Mouse (Mus musculus): Measurements from ENCODE around the gene Dock4. TPM values are rescaled to one million over a fixed set of nuclear protein-coding genes. Genes with fewer than 3 reads are reported as not detected.
A peak's percentile ranks its signal among the peaks of the same experiment; 100 is the strongest.

Gene Dock4
- total and polyA plus RNA-seq, 2 experiments from 2014 or later: 15.5 to 28.6 TPM

- no peaks in the 10 kb centered on the region for H3K36me3 ChIP-seq (ENCODE audit: insufficient read depth, low read length)
- TF ChIP-seq CTCF (IDR thresholded peaks at IDR 0.05): no peak
- ATAC-seq (ENCODE audit: low FRiP score) (no peak), DNase-seq (ENCODE audit: low spot score) (no peak)
- H3K9ac ChIP-seq (replicated peaks; ENCODE audit: low read length, poor library complexity, severe bottlenecking): no peak overlapping the region
- H3K9me3 ChIP-seq (ENCODE audit: low read length): no peaks in the 10 kb centered on the region
- no peak overlapping the region for H3K4me3 ChIP-seq (ENCODE audit: low read depth, low read length)
- 0 out of 2 replicates have a peak overlapping the region, but pooled peaks have one; percentile 9 for H3K4me2 ChIP-seq (ENCODE audit: low read depth, low read length, poor library complexity, severe bottlenecking)
- H3K27me3 ChIP-seq (ENCODE audit: insufficient read depth, low read length): no peaks in the 10 kb centered on the region
- 82% methylated on average over 9 of the region's 9 CpGs for WGBS
- H3K27ac ChIP-seq (ENCODE audit: low read depth, low read length): no peak overlapping the region
- H3K4me1 ChIP-seq (ENCODE audit: insufficient read depth, low read length): peaks cover 5% of the 10 kb centered on the region; the same call in 1 of the 2 replicates
Observed at GRCm38 (mm10) chr12:40449119-40449795, 3.5 kb downstream of the Dock4 start.

GRCm38 (mm10) chr12:40456517-40456916 lies 10.8 kb downstream of the Dock4 start:
- Histone ChIP-seq H3K4me1 (ENCODE audit: insufficient read depth, low read length) (peaks cover 7% of the 10 kb centered on the region; the same call in 1 of the 2 replicates), H3K4me3 (ENCODE audit: low read depth, low read length) (no peak overlapping the region), H3K27me3 (ENCODE audit: insufficient read depth, low read length) (no peaks in the 10 kb centered on the region), H3K9me3 (ENCODE audit: low read length) (no peaks in the 10 kb centered on the region), H3K9ac (replicated peaks; ENCODE audit: low read length, poor library complexity, severe bottlenecking) (no peak overlapping the region), H3K4me2 (ENCODE audit: low read depth, low read length, poor library complexity, severe bottlenecking) (no peak overlapping the region), H3K36me3 (ENCODE audit: insufficient read depth, low read length) (no peaks in the 10 kb centered on the region), H3K27ac (ENCODE audit: low read depth, low read length) (no peak overlapping the region)
- ATAC-seq (ENCODE audit: low FRiP score) (no peak), DNase-seq (ENCODE audit: low spot score) (no peak)
- TF ChIP-seq CTCF (IDR thresholded peaks at IDR 0.05): no peak
- 93% methylated on average over 2 of the region's 2 CpGs for WGBS

DNA sequence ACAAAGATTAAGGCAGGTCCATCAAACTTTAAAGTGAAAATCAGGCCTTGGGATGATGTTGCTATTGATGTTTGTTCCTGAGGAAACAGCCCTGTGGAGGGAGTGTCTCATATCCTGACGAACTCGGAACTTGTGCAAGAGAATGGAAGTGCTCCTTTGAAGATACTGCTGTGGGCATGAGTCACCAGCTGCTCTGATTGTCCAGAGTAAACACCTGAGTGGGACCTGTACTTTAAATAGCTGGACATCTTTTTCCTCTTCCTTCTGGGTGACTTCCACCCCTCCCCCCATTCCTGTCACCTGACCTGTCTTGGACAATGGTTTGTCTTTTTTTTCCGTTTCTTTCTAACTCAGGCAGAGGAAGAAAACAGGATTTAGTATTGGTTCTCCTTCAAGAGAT lies 13.2 kb downstream of the Dock4 start:
- 78% methylated on average over 3 of the region's 3 CpGs for WGBS
- ATAC-seq (ENCODE audit: low FRiP score): no peak
- H3K27me3 ChIP-seq (ENCODE audit: insufficient read depth, low read length): no peaks in the 10 kb centered on the region
- no peaks in the 10 kb centered on the region for H3K36me3 ChIP-seq (ENCODE audit: insufficient read depth, low read length)
- no peaks in the 10 kb centered on the region for H3K9me3 ChIP-seq (ENCODE audit: low read length)
- no peak overlapping the region for H3K27ac ChIP-seq (ENCODE audit: low read depth, low read length)
- H3K9ac ChIP-seq (replicated peaks; ENCODE audit: low read length, poor library complexity, severe bottlenecking): no peak overlapping the region
- no peak for TF ChIP-seq CTCF (IDR thresholded peaks at IDR 0.05)
- no peak overlapping the region for H3K4me2 ChIP-seq (ENCODE audit: low read depth, low read length, poor library complexity, severe bottlenecking)
- DNase-seq (ENCODE audit: low spot score): no peak
- no peak overlapping the region for H3K4me3 ChIP-seq (ENCODE audit: low read depth, low read length)
- H3K4me1 ChIP-seq (ENCODE audit: insufficient read depth, low read length): peaks cover 11% of the 10 kb centered on the region; the same call in 1 of the 2 replicates

GRCm38 (mm10) chr12:40459673-40460265 lies 14.0 kb downstream of the Dock4 start:
- DNase-seq (ENCODE audit: low spot score) (no peak), ATAC-seq (ENCODE audit: low FRiP score) (0 out of 2 replicates have a peak, but pooled peaks have one; percentile 31)
- Histone ChIP-seq H3K36me3 (ENCODE audit: insufficient read depth, low read length) (no peaks in the 10 kb centered on the region), H3K4me2 (ENCODE audit: low read depth, low read length, poor library complexity, severe bottlenecking) (no peak overlapping the region), H3K4me1 (ENCODE audit: insufficient read depth, low read length) (peaks cover 15% of the 10 kb centered on the region; the same call in 1 of the 2 replicates), H3K27me3 (ENCODE audit: insufficient read depth, low read length) (no peaks in the 10 kb centered on the region), H3K27ac (ENCODE audit: low read depth, low read length) (0 out of 2 replicates have a peak overlapping the region, but pooled peaks have one; percentile 12), H3K9ac (replicated peaks; ENCODE audit: low read length, poor library complexity, severe bottlenecking) (no peak overlapping the region), H3K9me3 (ENCODE audit: low read length) (no peaks in the 10 kb centered on the region), H3K4me3 (ENCODE audit: low read depth, low read length) (no peak overlapping the region)
- no peak for TF ChIP-seq CTCF (IDR thresholded peaks at IDR 0.05)
- WGBS: 74% methylated on average over 6 of the region's 6 CpGs

DNA sequence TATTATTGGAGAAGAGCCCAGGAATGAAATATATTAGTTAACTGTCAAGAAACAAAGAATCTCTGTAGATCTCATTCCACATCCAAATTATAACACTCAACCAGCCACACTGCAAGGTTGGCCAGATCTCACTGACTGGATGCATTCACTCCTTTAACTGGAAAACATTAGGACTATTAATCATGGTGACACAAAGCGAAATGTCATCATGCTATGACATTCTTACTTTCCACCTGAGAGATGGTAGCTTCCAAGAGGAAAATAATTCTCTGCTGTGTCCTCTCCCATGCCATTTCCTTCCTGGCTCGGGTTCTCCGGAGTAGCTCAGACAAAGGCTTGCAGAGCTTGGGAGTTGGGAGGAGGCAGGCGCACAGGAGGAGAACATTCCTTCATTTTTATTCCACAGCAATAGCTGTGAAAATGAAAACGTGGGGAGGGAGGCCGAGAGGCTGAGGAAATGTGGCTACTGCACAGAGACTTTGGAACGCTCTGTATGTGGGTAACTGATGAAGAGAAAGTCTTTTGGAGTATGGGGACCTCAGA lies 17.0 kb downstream of the Dock4 start:
- peaks cover 17% of the 10 kb centered on the region; the same call in 1 of the 2 replicates for H3K4me1 ChIP-seq (ENCODE audit: insufficient read depth, low read length)
- no peak overlapping the region for H3K4me3 ChIP-seq (ENCODE audit: low read depth, low read length)
- no peak for TF ChIP-seq CTCF (IDR thresholded peaks at IDR 0.05)
- no peaks in the 10 kb centered on the region for H3K9me3 ChIP-seq (ENCODE audit: low read length)
- no peak for DNase-seq (ENCODE audit: low spot score)
- ATAC-seq (ENCODE audit: low FRiP score): no peak
- peak overlapping the region; percentile 38 for H3K27ac ChIP-seq (ENCODE audit: low read depth, low read length)
- no peaks in the 10 kb centered on the region for H3K27me3 ChIP-seq (ENCODE audit: insufficient read depth, low read length)
- no peak overlapping the region for H3K9ac ChIP-seq (replicated peaks; ENCODE audit: low read length, poor library complexity, severe bottlenecking)
- H3K4me2 ChIP-seq (ENCODE audit: low read depth, low read length, poor library complexity, severe bottlenecking): peak overlapping the region; percentile 12; the same call in 1 of the 2 replicates
- WGBS: 33% methylated on average over 7 of the region's 7 CpGs
- no peaks in the 10 kb centered on the region for H3K36me3 ChIP-seq (ENCODE audit: insufficient read depth, low read length)

DNA sequence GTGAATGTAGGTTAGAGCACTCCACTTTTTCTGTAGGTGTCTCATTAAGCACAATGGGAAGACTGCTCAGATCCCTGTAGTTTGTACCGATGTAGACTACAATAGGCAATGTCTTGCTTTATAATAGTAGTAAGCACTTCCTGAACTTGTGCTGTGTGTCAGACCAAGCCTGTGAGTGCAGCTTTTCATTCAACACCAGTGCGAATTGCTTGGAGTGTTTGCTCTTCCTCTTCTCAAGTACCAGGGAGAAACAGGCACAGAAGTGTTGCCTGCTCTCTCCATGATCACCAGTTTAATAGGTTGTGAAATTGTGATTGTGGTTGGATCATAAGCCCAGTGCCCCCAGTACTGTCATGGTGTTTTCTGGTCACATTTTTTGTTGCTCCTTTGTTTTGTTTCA lies 18.1 kb downstream of the Dock4 start:
- Histone ChIP-seq H3K4me2 (ENCODE audit: low read depth, low read length, poor library complexity, severe bottlenecking) (no peak overlapping the region), H3K9ac (replicated peaks; ENCODE audit: low read length, poor library complexity, severe bottlenecking) (no peak overlapping the region), H3K27me3 (ENCODE audit: insufficient read depth, low read length) (no peaks in the 10 kb centered on the region), H3K4me3 (ENCODE audit: low read depth, low read length) (no peak overlapping the region), H3K36me3 (ENCODE audit: insufficient read depth, low read length) (no peaks in the 10 kb centered on the region), H3K9me3 (ENCODE audit: low read length) (no peaks in the 10 kb centered on the region), H3K27ac (ENCODE audit: low read depth, low read length) (no peak overlapping the region), H3K4me1 (ENCODE audit: insufficient read depth, low read length) (peaks cover 17% of the 10 kb centered on the region; the same call in 1 of the 2 replicates)
- ATAC-seq (ENCODE audit: low FRiP score): no peak
- no peak for TF ChIP-seq CTCF (IDR thresholded peaks at IDR 0.05)
- WGBS: 71% methylated on average over 2 of the region's 2 CpGs
- DNase-seq (ENCODE audit: low spot score): no peak
